In the genomic region with DNA sequence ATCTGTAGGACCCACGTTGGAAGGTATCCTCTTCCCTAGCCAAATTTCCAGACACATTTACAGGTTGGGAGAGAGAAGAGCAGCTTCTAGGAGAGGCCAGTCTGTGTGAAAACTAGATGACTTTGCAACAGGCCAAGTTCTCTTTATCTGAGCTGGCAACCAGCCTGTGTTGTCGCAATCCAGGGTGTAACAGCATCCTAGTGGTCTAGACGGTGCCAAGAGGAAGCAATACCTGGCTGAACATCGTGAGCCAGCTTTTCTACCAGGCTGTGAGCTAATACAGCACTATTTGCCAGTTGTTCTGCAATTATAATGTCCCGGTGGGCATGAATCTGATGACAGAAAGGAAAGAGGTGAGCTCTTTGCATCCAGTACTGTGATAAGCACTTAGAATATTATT, we compare ENCODE assay signal across 10 mouse cellular contexts.
DNase-seq lines count a peak whose midpoint lies in the region; ATAC-seq and TF ChIP-seq lines count a peak whose summit lies in the region.
"Had no signal": no experiment of that assay in that cellular context is flagged by ENCODE, and none has a peak within 500 bp of the region (broad histone marks: within the 10 kb centered on the region; RNA-seq: fewer than 3 reads in every experiment).

No protein-coding gene starts in this region.

- H3K36me3 ChIP-seq in hindbrain, postnatal 0 days (ENCODE audit: insufficient read depth, low read length), result no peaks in the 10 kb centered on the region
- H3K36me3 ChIP-seq in hindbrain, embryonic 11.5 days (ENCODE audit: control insufficient read depth, insufficient read depth, low read length), result no peaks in the 10 kb centered on the region
- no peaks in the 10 kb centered on the region for H3K36me3 ChIP-seq in lung, postnatal 0 days (ENCODE audit: insufficient read depth, low read length)
- H3K36me3 ChIP-seq: limb, embryonic 10.5 days had no signal

- H3K27me3 ChIP-seq in hindbrain, postnatal 0 days (ENCODE audit: insufficient read depth, low read length), result no peaks in the 10 kb centered on the region
- no peaks in the 10 kb centered on the region for H3K27me3 ChIP-seq in hindbrain, embryonic 11.5 days (ENCODE audit: control insufficient read depth, insufficient read depth, low read length)
- no peaks in the 10 kb centered on the region for H3K27me3 ChIP-seq in lung, postnatal 0 days (replicated peaks; ENCODE audit: insufficient read depth, low read length)

- no peak for ATAC-seq in hindbrain, postnatal 0 days
- ATAC-seq in hindbrain, embryonic 11.5 days (ENCODE audit: low FRiP score), result no peak
- no peak for ATAC-seq in lung, postnatal 0 days

- intact Hi-C loops in left cerebral cortex, postnatal 25 days (cut with DNase I), result no loop called here

- H3K4me1 ChIP-seq in hindbrain, postnatal 0 days (ENCODE audit: insufficient read depth, low read length), result no peaks in the 10 kb centered on the region
- H3K4me1 ChIP-seq in hindbrain, embryonic 11.5 days (replicated peaks; ENCODE audit: control insufficient read depth, insufficient read depth, low read length), result no peaks in the 10 kb centered on the region
- H3K4me1 ChIP-seq in lung, postnatal 0 days (ENCODE audit: insufficient read depth, low read depth, low read length), result no peaks in the 10 kb centered on the region
- H3K4me1 ChIP-seq: limb, embryonic 10.5 days had no signal

- TF ChIP-seq EP300 in lung, postnatal 0 days (IDR thresholded peaks at IDR 0.05), result no peak

- no peak overlapping the region for H3K27ac ChIP-seq in hindbrain, postnatal 0 days
- H3K27ac ChIP-seq in hindbrain, embryonic 11.5 days (ENCODE audit: low read depth, low read length), result no peak overlapping the region
- no peak overlapping the region for H3K27ac ChIP-seq in lung, postnatal 0 days (ENCODE audit: low read length)
- H3K27ac ChIP-seq: limb, embryonic 10.5 days had no signal

- no peak overlapping the region for H3K4me2 ChIP-seq in hindbrain, postnatal 0 days (ENCODE audit: low read depth, low read length)
- H3K4me2 ChIP-seq in hindbrain, embryonic 11.5 days (replicated peaks; ENCODE audit: low read depth, low read length), result no peak overlapping the region
- H3K4me2 ChIP-seq in lung, postnatal 0 days (replicated peaks; ENCODE audit: low read depth, low read length), result no peak overlapping the region

- H3K4me3 ChIP-seq in hindbrain, postnatal 0 days (ENCODE audit: low read length), result no peak overlapping the region
- no peak overlapping the region for H3K4me3 ChIP-seq in hindbrain, embryonic 11.5 days (ENCODE audit: low read depth, low read length)
- H3K4me3 ChIP-seq in lung, postnatal 0 days (ENCODE audit: low read depth, low read length), result no peak overlapping the region
- H3K4me3 ChIP-seq: limb, embryonic 10.5 days had no signal

- peak; percentile 25 for DNase-seq in hindbrain, postnatal 0 days (ENCODE audit: low spot score)
- no peak for DNase-seq in hindbrain, embryonic 11.5 days (ENCODE audit: low spot score)
- peak; percentile 9 for DNase-seq in adipocyte (ENCODE audit: low spot score)
- DNase-seq in fat pad, adult 2 months (ENCODE audit: extremely low read depth, low read depth, low spot score), result peak; percentile 99
- peak; percentile 40 for DNase-seq in lung, postnatal 0 days (ENCODE audit: low spot score)
- no peak for DNase-seq in spleen, adult 18-20 months
- DNase-seq in left cerebral cortex, postnatal 25 days (ENCODE audit: low spot score in 2 of 2), result no peak
- DNase-seq: kidney, postnatal 14 days; thymus, postnatal 14 days had no signal

- 71% methylated on average over 5 of the region's 5 CpGs for WGBS in hindbrain, postnatal 0 days
- 82% methylated on average over 5 of the region's 5 CpGs for WGBS in hindbrain, embryonic 11.5 days
- WGBS in lung, postnatal 0 days, result 47% methylated on average over 5 of the region's 5 CpGs

- no peak overlapping the region for H3K9ac ChIP-seq in hindbrain, postnatal 0 days (replicated peaks; ENCODE audit: low read length)
- no peak overlapping the region for H3K9ac ChIP-seq in hindbrain, embryonic 11.5 days (ENCODE audit: low read depth, low read length)
- no peak overlapping the region for H3K9ac ChIP-seq in lung, postnatal 0 days (replicated peaks; ENCODE audit: low read depth)

- no peak for TF ChIP-seq CTCF in hindbrain, postnatal 0 days (IDR thresholded peaks at IDR 0.05; ENCODE audit: low read depth)
- TF ChIP-seq CTCF in lung, postnatal 0 days (IDR thresholded peaks at IDR 0.05), result no peak

- H3K9me3 ChIP-seq in hindbrain, postnatal 0 days (ENCODE audit: low read length), result no peaks in the 10 kb centered on the region
- no peaks in the 10 kb centered on the region for H3K9me3 ChIP-seq in hindbrain, embryonic 11.5 days (ENCODE audit: control insufficient read depth, low read length)
- H3K9me3 ChIP-seq in lung, postnatal 0 days (ENCODE audit: low read length), result no peaks in the 10 kb centered on the region
- H3K9me3 ChIP-seq: limb, embryonic 10.5 days had no signal

Comparison
In these comparisons a context has a peak if more than half of its experiments do, and no peak if none do; other contexts are left out.
1. DNase-seq: peak in hindbrain, postnatal 0 days (single experiment), adipocyte (single experiment), fat pad, adult 2 months (single experiment) and lung, postnatal 0 days (single experiment); none in hindbrain, embryonic 11.5 days (single experiment), spleen, adult 18-20 months (0 of 2) and left cerebral cortex, postnatal 25 days (0 of 2).